Mouse (Mus musculus) right cerebral cortex, postnatal 4 days (tissue): ENCODE measurements around the gene Gli3.

Source experiments
- DNase-seq: peaks from one replicate; pipeline ENCODE4 v3.0.0-alpha.2; 2022

Gene Gli3

GRCm38 (mm10) chr13:15665514-15665913, 202.5 kb downstream of the Gli3 start:
- DNase-seq = no peak

- DNase-seq = no peak
Measured at GRCm38 (mm10) chr13:15670144-15670961, 207.3 kb downstream of the Gli3 start.

GRCm38 (mm10) chr13:15670962-15671313, 207.9 kb downstream of the Gli3 start:
- DNase-seq = no peak

- DNase-seq = no peak
Measured at GRCm38 (mm10) chr13:15675480-15675879, 212.4 kb downstream of the Gli3 start.

- no peak for DNase-seq
Measured at GRCm38 (mm10) chr13:15677106-15677760, 214.2 kb downstream of the Gli3 start.

GRCm38 (mm10) chr13:15681530-15681929, 218.5 kb downstream of the Gli3 start:
- no peak for DNase-seq

GRCm38 (mm10) chr13:15683006-15683405, 220.0 kb downstream of the Gli3 start:
- DNase-seq = no peak

- DNase-seq = no peak
Measured at GRCm38 (mm10) chr13:15688074-15688825, 225.2 kb downstream of the Gli3 start.

- no peak for DNase-seq
Measured at GRCm38 (mm10) chr13:15688826-15689501, 225.9 kb downstream of the Gli3 start.

- no peak for DNase-seq
Measured at GRCm38 (mm10) chr13:15691751-15692464, 228.9 kb downstream of the Gli3 start.

- no peak for DNase-seq
Measured at GRCm38 (mm10) chr13:15692465-15692809, 229.4 kb downstream of the Gli3 start.

GRCm38 (mm10) chr13:15698284-15698683, 235.2 kb downstream of the Gli3 start:
- DNase-seq = no peak

GRCm38 (mm10) chr13:15699116-15699515, 236.1 kb downstream of the Gli3 start:
- no peak for DNase-seq

GRCm38 (mm10) chr13:15704669-15705068, 241.6 kb downstream of the Gli3 start:
- DNase-seq = no peak

GRCm38 (mm10) chr13:15707481-15707881, 244.4 kb downstream of the Gli3 start:
- DNase-seq = no peak

GRCm38 (mm10) chr13:15713486-15713885, 250.5 kb downstream of the Gli3 start:
- DNase-seq = no peak

GRCm38 (mm10) chr13:15714331-15714725, 251.3 kb downstream of the Gli3 start:
- DNase-seq = no peak

- peak; percentile 46 for DNase-seq
Measured at GRCm38 (mm10) chr13:15714726-15715437, 251.8 kb downstream of the Gli3 start.

- DNase-seq = no peak
Measured at GRCm38 (mm10) chr13:15721446-15721845, 258.4 kb downstream of the Gli3 start.

GRCm38 (mm10) chr13:15722766-15723379, 259.8 kb downstream of the Gli3 start:
- no peak for DNase-seq

- no peak for DNase-seq
Measured at GRCm38 (mm10) chr13:15724723-15725122, 261.7 kb downstream of the Gli3 start.
